Mouse (Mus musculus): Measurements from ENCODE around the gene Tnfrsf14.

GRCm38 (mm10) chr4:154961911-154962310 lies 33.5 kb upstream of the Tnfrsf14 start:
- TF ChIP-seq CTCF (IDR thresholded peaks at IDR 0.05; ENCODE audit: control insufficient read depth, insufficient read depth, insufficient replicate concordance, low read depth, low read length) (no peak), POLR2A (IDR thresholded peaks at IDR 0.05; ENCODE audit: control insufficient read depth, low read depth, low read length) (0 out of 2 replicates have a peak, but pooled peaks have one; percentile 19)

All from testis, adult 2 months (tissue).